Mouse (Mus musculus): ENCODE measurements around the gene Cldn15. TPM values are rescaled to one million over a fixed set of nuclear protein-coding genes. Genes with fewer than 3 reads are reported as not detected.

Gene Cldn15
- polyA plus RNA-seq, 1 experiment: 5.1 TPM

- Histone ChIP-seq H3K36me3 (ENCODE audit: control insufficient read depth, insufficient read depth) (peaks cover 30% of the 10 kb centered on the region), H3K4me3 (ENCODE audit: insufficient read depth, poor library complexity, severe bottlenecking) (no peak overlapping the region), H3K79me3 (ENCODE audit: low read depth) (peaks cover 16% of the 10 kb centered on the region), H3K79me2 (ENCODE audit: control insufficient read depth, insufficient read depth) (peaks cover 78% of the 10 kb centered on the region), H3ac (ENCODE audit: control insufficient read depth, insufficient read length, low read depth) (no peak overlapping the region), H3K27me3 (ENCODE audit: control insufficient read depth, insufficient read depth, insufficient read length) (no peaks in the 10 kb centered on the region)
- TF ChIP-seq MAX (IDR thresholded peaks at IDR 0.05): no peak
- no peak for TF ChIP-seq FOSL1 (IDR thresholded peaks at IDR 0.05; ENCODE audit: insufficient read depth, low read length, poor library complexity, severe bottlenecking)
- no peak for TF ChIP-seq MYOG (IDR thresholded peaks at IDR 0.05; ENCODE audit: control insufficient read depth, extremely low read depth, insufficient read length)
- TF ChIP-seq CEBPB (IDR thresholded peaks at IDR 0.05; ENCODE audit: low read depth): no peak
Observed at GRCm38 (mm10) chr5:136960053-136960452, 6.4 kb upstream of the Cldn15 start.

GRCm38 (mm10) chr5:136961334-136961982 lies 5.0 kb upstream of the Cldn15 start:
- Histone ChIP-seq H3K4me3 (ENCODE audit: insufficient read depth, poor library complexity, severe bottlenecking) (peak overlapping the region; percentile 53), H3K27me3 (ENCODE audit: control insufficient read depth, insufficient read depth, insufficient read length) (no peaks in the 10 kb centered on the region), H3K79me3 (ENCODE audit: low read depth) (peaks cover 14% of the 10 kb centered on the region), H3K36me3 (ENCODE audit: control insufficient read depth, insufficient read depth) (peaks cover 36% of the 10 kb centered on the region), H3ac (ENCODE audit: control insufficient read depth, insufficient read length, low read depth) (no peak overlapping the region), H3K79me2 (ENCODE audit: control insufficient read depth, insufficient read depth) (peaks cover 67% of the 10 kb centered on the region)
- TF ChIP-seq MYOD1 (IDR thresholded peaks at IDR 0.05; ENCODE audit: control insufficient read depth, insufficient read length, low read depth): no peak
- TF ChIP-seq USF1 (IDR thresholded peaks at IDR 0.05; ENCODE audit: low read depth): peak; percentile 59
- no peak for TF ChIP-seq MYOG (IDR thresholded peaks at IDR 0.05; ENCODE audit: control insufficient read depth, extremely low read depth, insufficient read length)

GRCm38 (mm10) chr5:136961983-136962461 lies 4.4 kb upstream of the Cldn15 start:
- Histone ChIP-seq H3K79me2 (ENCODE audit: control insufficient read depth, insufficient read depth) (peaks cover 61% of the 10 kb centered on the region), H3K79me3 (ENCODE audit: low read depth) (peaks cover 11% of the 10 kb centered on the region), H3K4me3 (ENCODE audit: insufficient read depth, poor library complexity, severe bottlenecking) (peak overlapping the region; percentile 53), H3ac (ENCODE audit: control insufficient read depth, insufficient read length, low read depth) (peak overlapping the region; percentile 74), H3K36me3 (ENCODE audit: control insufficient read depth, insufficient read depth) (peaks cover 34% of the 10 kb centered on the region), H3K27me3 (ENCODE audit: control insufficient read depth, insufficient read depth, insufficient read length) (no peaks in the 10 kb centered on the region)
- TF ChIP-seq CTCF (IDR thresholded peaks at IDR 0.05; ENCODE audit: control insufficient read depth, insufficient read depth, insufficient read length) (no peak), CEBPB (IDR thresholded peaks at IDR 0.05; ENCODE audit: low read depth) (no peak)

GRCm38 (mm10) chr5:136962501-136962900 lies 3.9 kb upstream of the Cldn15 start:
- H3K79me3 ChIP-seq (ENCODE audit: low read depth): peaks cover 6% of the 10 kb centered on the region
- peak overlapping the region; percentile 49 for H3ac ChIP-seq (ENCODE audit: control insufficient read depth, insufficient read length, low read depth)
- H3K27me3 ChIP-seq (ENCODE audit: control insufficient read depth, insufficient read depth, insufficient read length): no peaks in the 10 kb centered on the region
- no peak for TF ChIP-seq CEBPB (IDR thresholded peaks at IDR 0.05; ENCODE audit: low read depth)
- peak; percentile 73 for TF ChIP-seq CTCF (IDR thresholded peaks at IDR 0.05; ENCODE audit: control insufficient read depth, insufficient read depth, insufficient read length)
- peaks cover 56% of the 10 kb centered on the region for H3K79me2 ChIP-seq (ENCODE audit: control insufficient read depth, insufficient read depth)
- H3K36me3 ChIP-seq (ENCODE audit: control insufficient read depth, insufficient read depth): peaks cover 34% of the 10 kb centered on the region
- peak overlapping the region; percentile 53 for H3K4me3 ChIP-seq (ENCODE audit: insufficient read depth, poor library complexity, severe bottlenecking)

GRCm38 (mm10) chr5:136962966-136963540 lies 3.4 kb upstream of the Cldn15 start:
- no peak for TF ChIP-seq CTCF (IDR thresholded peaks at IDR 0.05; ENCODE audit: control insufficient read depth, insufficient read depth, insufficient read length)
- TF ChIP-seq FOSL1 (IDR thresholded peaks at IDR 0.05; ENCODE audit: insufficient read depth, low read length, poor library complexity, severe bottlenecking): no peak
- TF ChIP-seq CEBPB (IDR thresholded peaks at IDR 0.05; ENCODE audit: low read depth): no peak
- no peak for TF ChIP-seq MYOD1 (IDR thresholded peaks at IDR 0.05; ENCODE audit: control insufficient read depth, insufficient read length, low read depth)
- TF ChIP-seq MAX (IDR thresholded peaks at IDR 0.05): no peak
- Histone ChIP-seq H3K36me3 (ENCODE audit: control insufficient read depth, insufficient read depth) (peaks cover 36% of the 10 kb centered on the region), H3K79me3 (ENCODE audit: low read depth) (peaks cover 6% of the 10 kb centered on the region), H3K79me2 (ENCODE audit: control insufficient read depth, insufficient read depth) (peaks cover 52% of the 10 kb centered on the region), H3ac (ENCODE audit: control insufficient read depth, insufficient read length, low read depth) (peak overlapping the region; percentile 38), H3K4me3 (ENCODE audit: insufficient read depth, poor library complexity, severe bottlenecking) (no peak overlapping the region), H3K27me3 (ENCODE audit: control insufficient read depth, insufficient read depth, insufficient read length) (no peaks in the 10 kb centered on the region)

GRCm38 (mm10) chr5:136965210-136965609 lies 1.2 kb upstream of the Cldn15 start:
- peaks cover 38% of the 10 kb centered on the region for H3K36me3 ChIP-seq (ENCODE audit: control insufficient read depth, insufficient read depth)
- peaks cover 37% of the 10 kb centered on the region for H3K79me2 ChIP-seq (ENCODE audit: control insufficient read depth, insufficient read depth)
- no peak overlapping the region for H3ac ChIP-seq (ENCODE audit: control insufficient read depth, insufficient read length, low read depth)
- H3K4me3 ChIP-seq (ENCODE audit: insufficient read depth, poor library complexity, severe bottlenecking): no peak overlapping the region
- peaks cover 6% of the 10 kb centered on the region for H3K79me3 ChIP-seq (ENCODE audit: low read depth)
- no peaks in the 10 kb centered on the region for H3K27me3 ChIP-seq (ENCODE audit: control insufficient read depth, insufficient read depth, insufficient read length)
- no peak for TF ChIP-seq USF1 (IDR thresholded peaks at IDR 0.05; ENCODE audit: low read depth)
- no peak for TF ChIP-seq MAX (IDR thresholded peaks at IDR 0.05)
- no peak for TF ChIP-seq FOSL1 (IDR thresholded peaks at IDR 0.05; ENCODE audit: insufficient read depth, low read length, poor library complexity, severe bottlenecking)
- no peak for TF ChIP-seq MYOD1 (IDR thresholded peaks at IDR 0.05; ENCODE audit: control insufficient read depth, insufficient read length, low read depth)
- TF ChIP-seq CTCF (IDR thresholded peaks at IDR 0.05; ENCODE audit: control insufficient read depth, insufficient read depth, insufficient read length): no peak
- TF ChIP-seq MYOG (IDR thresholded peaks at IDR 0.05; ENCODE audit: control insufficient read depth, extremely low read depth, insufficient read length): no peak
- TF ChIP-seq CEBPB (IDR thresholded peaks at IDR 0.05; ENCODE audit: low read depth): no peak

All from C2C12 (cell line).